23 mouse cellular contexts compared by ENCODE assay signal in the genomic region with DNA sequence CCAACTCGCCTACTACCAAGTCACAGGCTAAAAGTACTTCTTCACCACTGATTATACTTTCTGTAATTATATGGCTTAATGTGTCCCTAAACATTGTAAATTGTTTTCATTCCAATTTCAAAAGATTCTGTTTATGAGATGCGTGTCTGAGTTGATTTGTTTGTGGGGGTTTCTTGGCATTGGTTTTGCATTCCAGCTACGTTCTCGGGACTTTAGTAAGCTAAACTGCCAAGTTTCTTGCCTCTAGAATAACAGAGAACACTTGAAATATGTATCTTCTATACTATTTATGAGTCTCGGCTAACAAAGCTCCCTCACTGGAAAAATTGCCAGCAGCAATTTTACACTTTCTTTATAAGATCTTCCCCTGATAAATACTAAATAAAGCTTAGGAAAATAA.
DNase-seq lines count a peak whose midpoint lies in the region; ATAC-seq and TF ChIP-seq lines count a peak whose summit lies in the region.
"Had no signal": no experiment of that assay in that cellular context is flagged by ENCODE, and none has a peak within 500 bp of the region (broad histone marks: within the 10 kb centered on the region; RNA-seq: fewer than 3 reads in every experiment).

No protein-coding gene starts in this region.

- no peak overlapping the region for H3K9ac ChIP-seq in embryonic facial prominence, embryonic 14.5 days (ENCODE audit: low read depth, low read length)
- no peak overlapping the region for H3K9ac ChIP-seq in limb, embryonic 14.5 days (ENCODE audit: low read depth, low read length, severe bottlenecking)
- H3K9ac ChIP-seq in lung, embryonic 16.5 days (ENCODE audit: low read length), result no peak overlapping the region
- H3K9ac ChIP-seq: embryonic facial prominence, embryonic 15.5 days; forebrain, postnatal 0 days; hindbrain, embryonic 12.5 days; hindbrain, embryonic 15.5 days had no signal

- H3K27me3 ChIP-seq in embryonic facial prominence, embryonic 14.5 days (replicated peaks; ENCODE audit: control insufficient read depth, insufficient read depth, low read length), result no peaks in the 10 kb centered on the region
- no peaks in the 10 kb centered on the region for H3K27me3 ChIP-seq in embryonic facial prominence, embryonic 10.5 days (replicated peaks; ENCODE audit: low read depth, poor library complexity, severe bottlenecking)
- no peaks in the 10 kb centered on the region for H3K27me3 ChIP-seq in limb, embryonic 14.5 days (ENCODE audit: control insufficient read depth, insufficient read depth, low read length)
- no peaks in the 10 kb centered on the region for H3K27me3 ChIP-seq in limb, embryonic 10.5 days (ENCODE audit: low read depth, poor library complexity, severe bottlenecking)
- no peaks in the 10 kb centered on the region for H3K27me3 ChIP-seq in lung, embryonic 16.5 days (ENCODE audit: control insufficient read depth, insufficient read depth, low read depth, low read length)
- H3K27me3 ChIP-seq: embryonic facial prominence, embryonic 15.5 days; hindbrain, embryonic 12.5 days; hindbrain, embryonic 15.5 days had no signal

- no peaks in the 10 kb centered on the region for H3K4me1 ChIP-seq in embryonic facial prominence, embryonic 14.5 days (ENCODE audit: control insufficient read depth, insufficient read depth, low read length)
- H3K4me1 ChIP-seq in embryonic facial prominence, embryonic 10.5 days, result no peaks in the 10 kb centered on the region
- H3K4me1 ChIP-seq in limb, embryonic 14.5 days (ENCODE audit: control insufficient read depth, insufficient read depth, low read length), result no peaks in the 10 kb centered on the region
- peaks cover 4% of the 10 kb centered on the region; the same call in 1 of the 2 replicates for H3K4me1 ChIP-seq in limb, embryonic 10.5 days
- no peaks in the 10 kb centered on the region for H3K4me1 ChIP-seq in lung, embryonic 16.5 days (replicated peaks; ENCODE audit: control insufficient read depth, insufficient read depth, low read length)
- H3K4me1 ChIP-seq: hindbrain, embryonic 12.5 days; hindbrain, embryonic 15.5 days had no signal

- no peak overlapping the region for H3K4me3 ChIP-seq in embryonic facial prominence, embryonic 14.5 days (ENCODE audit: low read depth, low read length)
- no peak overlapping the region for H3K4me3 ChIP-seq in embryonic facial prominence, embryonic 10.5 days
- no peak overlapping the region for H3K4me3 ChIP-seq in limb, embryonic 14.5 days (replicated peaks; ENCODE audit: low read length)
- H3K4me3 ChIP-seq in limb, embryonic 10.5 days, result no peak overlapping the region
- no peak overlapping the region for H3K4me3 ChIP-seq in lung, embryonic 16.5 days (ENCODE audit: low read length)
- H3K4me3 ChIP-seq: embryonic facial prominence, embryonic 15.5 days; gastrocnemius, adult 2 months; hindbrain, embryonic 12.5 days; hindbrain, embryonic 15.5 days had no signal

- TF ChIP-seq POLR2A in limb, embryonic 14.5 days (IDR thresholded peaks at IDR 0.05; ENCODE audit: borderline replicate concordance, extremely low read depth, insufficient read depth, insufficient read length), result no peak

- 38% methylated on average over 5 of the region's 5 CpGs for whole genome bisulfite sequencing in embryonic facial prominence, embryonic 14.5 days
- WGBS in embryonic facial prominence, embryonic 10.5 days, result 84% methylated on average over 5 of the region's 5 CpGs
- WGBS in limb, embryonic 14.5 days, result 56% methylated on average over 5 of the region's 5 CpGs
- 90% methylated on average over 5 of the region's 5 CpGs for WGBS in limb, embryonic 10.5 days
- 41% methylated on average over 5 of the region's 5 CpGs for WGBS in lung, embryonic 16.5 days

- H3K36me3 ChIP-seq in embryonic facial prominence, embryonic 14.5 days (ENCODE audit: control insufficient read depth, insufficient read depth, low read length), result no peaks in the 10 kb centered on the region
- no peaks in the 10 kb centered on the region for H3K36me3 ChIP-seq in embryonic facial prominence, embryonic 10.5 days (replicated peaks)
- no peaks in the 10 kb centered on the region for H3K36me3 ChIP-seq in limb, embryonic 14.5 days (ENCODE audit: control insufficient read depth, insufficient read depth, low read length)
- H3K36me3 ChIP-seq in limb, embryonic 10.5 days, result no peaks in the 10 kb centered on the region
- H3K36me3 ChIP-seq in lung, embryonic 16.5 days (ENCODE audit: control insufficient read depth, insufficient read depth, low read length), result no peaks in the 10 kb centered on the region
- H3K36me3 ChIP-seq: embryonic facial prominence, embryonic 15.5 days; hindbrain, embryonic 12.5 days; hindbrain, embryonic 15.5 days had no signal

- peak; percentile 65 for DNase-seq in embryonic facial prominence, embryonic 14.5 days (ENCODE audit: low spot score)
- DNase-seq in embryonic facial prominence, embryonic 10.5 days (ENCODE audit: low spot score), result no peak
- peak; percentile 11 for DNase-seq in limb, embryonic 14.5 days (ENCODE audit: low spot score)
- DNase-seq in limb, embryonic 10.5 days (ENCODE audit: low spot score), result no peak
- DNase-seq in lung, postnatal 4 days, result no peak
- DNase-seq: adrenal gland, adult 8-10 months; adrenal gland, postnatal 25 days; cerebellum, adult 11-12 months; cerebellum, adult 8-10 months; cerebellum, postnatal 10 days; cerebellum, postnatal 36 days; embryo, embryonic 11 days; forebrain, postnatal 0 days; gastrocnemius, adult 2 months; gastrocnemius, postnatal 14 days; heart, adult 11 months had no signal

- ATAC-seq in embryonic facial prominence, embryonic 14.5 days (ENCODE audit: low read depth), result no peak
- no peak for ATAC-seq in limb, embryonic 14.5 days (ENCODE audit: low FRiP score, low read depth)
- 0 out of 2 replicates have a peak, but pooled peaks have one; percentile 34 for ATAC-seq in lung, embryonic 16.5 days (ENCODE audit: low read depth)
- ATAC-seq: activated CD4-positive, CD25-positive, alpha-beta regulatory T cell, adult 4 months; forebrain, embryonic 14.5 days; forebrain, postnatal 0 days had no signal

- no peak overlapping the region for H3K4me2 ChIP-seq in embryonic facial prominence, embryonic 14.5 days (ENCODE audit: low read depth, low read length)
- H3K4me2 ChIP-seq in limb, embryonic 14.5 days (replicated peaks; ENCODE audit: low read depth, low read length, severe bottlenecking), result no peak overlapping the region
- no peak overlapping the region for H3K4me2 ChIP-seq in lung, embryonic 16.5 days (ENCODE audit: low read depth, low read length)
- H3K4me2 ChIP-seq: embryonic facial prominence, embryonic 15.5 days; heart, embryonic 11.5 days; hindbrain, embryonic 12.5 days; hindbrain, embryonic 15.5 days had no signal

- H3K27ac ChIP-seq in embryonic facial prominence, embryonic 14.5 days (replicated peaks; ENCODE audit: low read depth, low read length), result no peak overlapping the region
- H3K27ac ChIP-seq in embryonic facial prominence, embryonic 10.5 days (replicated peaks), result no peak overlapping the region
- H3K27ac ChIP-seq in limb, embryonic 14.5 days (replicated peaks; ENCODE audit: low read depth, low read length), result no peak overlapping the region
- H3K27ac ChIP-seq in limb, embryonic 10.5 days, result no peak overlapping the region
- H3K27ac ChIP-seq in lung, embryonic 16.5 days (ENCODE audit: low read length), result no peak overlapping the region
- H3K27ac ChIP-seq: embryonic facial prominence, embryonic 15.5 days; gastrocnemius, adult 2 months; hindbrain, embryonic 12.5 days; hindbrain, embryonic 15.5 days had no signal

- H3K9me3 ChIP-seq in embryonic facial prominence, embryonic 14.5 days (ENCODE audit: control insufficient read depth, low read length), result no peaks in the 10 kb centered on the region
- H3K9me3 ChIP-seq in embryonic facial prominence, embryonic 10.5 days, result no peaks in the 10 kb centered on the region
- no peaks in the 10 kb centered on the region for H3K9me3 ChIP-seq in limb, embryonic 14.5 days (ENCODE audit: control insufficient read depth, low read length)
- no peaks in the 10 kb centered on the region for H3K9me3 ChIP-seq in limb, embryonic 10.5 days (replicated peaks)
- no peaks in the 10 kb centered on the region for H3K9me3 ChIP-seq in lung, embryonic 16.5 days (ENCODE audit: control insufficient read depth, low read length)
- H3K9me3 ChIP-seq: embryonic facial prominence, embryonic 15.5 days; hindbrain, embryonic 12.5 days; hindbrain, embryonic 15.5 days had no signal

Comparison
In these comparisons a context has a peak if more than half of its experiments do, and no peak if none do; other contexts are left out.
1. DNase-seq: peak in embryonic facial prominence, embryonic 14.5 days (single experiment) and limb, embryonic 14.5 days (single experiment); none in embryonic facial prominence, embryonic 10.5 days (single experiment), limb, embryonic 10.5 days (single experiment) and lung, postnatal 4 days (0 of 2).